Mouse (Mus musculus): ENCODE data around the gene Mus81.

- no peak for TF ChIP-seq ZNF384 (IDR thresholded peaks at IDR 0.05; ENCODE audit: low read depth, low read length)
- no peak for TF ChIP-seq HCFC1 (IDR thresholded peaks at IDR 0.05; ENCODE audit: borderline replicate concordance, insufficient read depth, low read length)
- TF ChIP-seq ZC3H11A (IDR thresholded peaks at IDR 0.05; ENCODE audit: borderline replicate concordance, low read depth, low read length), result no peak
Measured at GRCm38 (mm10) chr19:5485821-5486220, 2.4 kb downstream of the Mus81 start.

Measured in ES-E14 (cell line).